Mouse (Mus musculus) embryonic fibroblast, embryonic 13.5 days (primary cell): ENCODE results near the gene Zmiz1.

ENCODE experiments used
- CTCF ChIP-seq: IDR thresholded peaks from 2 replicates; pipeline ENCODE4 v1.5.1; 2011; ENCODE audit warnings: mild to moderate bottlenecking, control low read depth, low read length, moderate library complexity, borderline replicate concordance; ENCODE audit not compliant: insufficient read depth
- POLR2A ChIP-seq: IDR thresholded peaks from 2 replicates; pipeline ENCODE4 v1.6.1; 2011; ENCODE audit warnings: low read depth, mild to moderate bottlenecking, control low read depth, low read length, moderate library complexity

DNA sequence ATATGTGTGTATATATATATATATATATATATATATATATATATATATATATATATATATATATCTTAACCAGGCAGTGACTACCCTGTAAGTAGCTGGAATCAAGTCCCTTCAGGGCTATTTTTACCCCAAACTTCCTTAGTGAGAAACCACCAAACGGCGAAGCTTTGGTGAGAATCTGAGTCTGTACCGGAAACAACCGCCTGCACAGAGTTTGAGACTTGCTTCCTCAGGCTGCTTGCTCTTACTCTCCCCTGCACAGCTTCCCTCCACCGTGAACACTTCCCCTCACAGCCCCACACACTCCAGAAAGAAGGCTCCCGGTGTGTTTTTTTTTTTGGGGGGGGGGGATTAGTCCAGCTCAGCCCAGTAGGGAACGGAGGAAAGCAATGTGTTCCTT, 150.4 kb downstream of the Zmiz1 start:
- no peak for TF ChIP-seq POLR2A
- TF ChIP-seq CTCF = no peak
